Mouse (Mus musculus): Measurements from ENCODE around the gene Itpr1.

The Itpr1 gene

DNA sequence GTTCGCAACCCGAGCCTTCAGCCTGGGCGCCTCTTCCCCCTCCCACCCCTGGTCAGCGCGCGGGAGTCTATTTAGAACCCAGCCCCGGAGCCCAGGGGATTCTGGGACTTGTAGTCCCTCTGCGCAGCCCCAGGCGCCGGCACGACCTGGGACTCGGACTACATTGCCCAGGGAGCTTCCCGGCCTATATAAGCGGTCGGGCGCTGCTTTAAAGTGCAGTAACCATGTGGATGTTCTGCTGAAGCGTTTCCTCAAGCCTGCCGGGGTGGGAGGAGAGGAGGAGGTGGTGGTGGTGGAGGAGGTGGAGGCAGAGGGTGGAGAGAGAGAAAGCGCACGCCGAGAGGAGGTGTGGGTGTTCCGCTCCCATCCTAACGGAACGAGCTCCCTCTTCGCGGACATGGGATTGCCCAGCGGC lies at the start of gene Itpr1:
Itpr1 (plus strand) TSS at position 216 of the 415 bp plus-strand sequence.
- peak; percentile 96 for DNase-seq (ENCODE audit: low read depth, low spot score)

DNA sequence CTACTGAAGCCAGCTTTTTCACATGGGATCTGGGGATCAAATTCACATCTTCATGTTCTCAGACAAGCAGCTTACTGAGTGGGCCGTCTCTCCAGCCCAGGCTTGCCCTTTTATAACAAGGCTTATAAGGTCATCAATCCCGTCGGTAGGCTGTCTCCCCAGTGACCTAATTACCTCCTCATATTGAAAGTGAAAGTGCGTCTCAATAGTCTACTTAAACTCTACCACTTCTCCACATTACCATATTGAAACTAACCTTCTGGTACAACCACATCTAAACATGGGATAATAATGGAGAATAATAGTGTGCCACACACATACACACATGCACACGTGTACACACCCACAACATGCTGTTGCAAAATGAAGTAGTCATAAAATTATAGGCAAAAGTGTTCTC lies 48.0 kb upstream of the Itpr1 start:
- no peak for DNase-seq (ENCODE audit: low read depth, low spot score)

DNA sequence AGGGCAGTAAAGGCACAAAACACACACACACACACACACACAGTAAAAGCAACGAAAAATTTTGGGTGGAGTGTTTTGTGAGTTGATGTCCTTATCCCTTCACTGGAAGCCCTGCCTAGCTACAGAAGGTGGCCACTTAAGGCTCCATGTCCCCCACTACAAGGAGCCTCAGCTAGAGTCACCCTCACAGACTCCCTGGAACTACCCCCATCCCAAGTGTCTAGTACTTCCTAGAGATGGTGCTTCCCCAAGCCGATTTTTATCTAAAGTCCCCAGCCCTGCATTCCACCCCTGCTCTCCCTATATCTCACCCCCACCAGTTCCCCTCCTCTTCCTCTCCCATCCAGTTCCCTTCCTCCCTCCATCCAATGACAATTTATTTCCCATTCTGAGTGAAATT lies 47.3 kb upstream of the Itpr1 start:
- DNase-seq (ENCODE audit: low read depth, low spot score), result no peak

DNA sequence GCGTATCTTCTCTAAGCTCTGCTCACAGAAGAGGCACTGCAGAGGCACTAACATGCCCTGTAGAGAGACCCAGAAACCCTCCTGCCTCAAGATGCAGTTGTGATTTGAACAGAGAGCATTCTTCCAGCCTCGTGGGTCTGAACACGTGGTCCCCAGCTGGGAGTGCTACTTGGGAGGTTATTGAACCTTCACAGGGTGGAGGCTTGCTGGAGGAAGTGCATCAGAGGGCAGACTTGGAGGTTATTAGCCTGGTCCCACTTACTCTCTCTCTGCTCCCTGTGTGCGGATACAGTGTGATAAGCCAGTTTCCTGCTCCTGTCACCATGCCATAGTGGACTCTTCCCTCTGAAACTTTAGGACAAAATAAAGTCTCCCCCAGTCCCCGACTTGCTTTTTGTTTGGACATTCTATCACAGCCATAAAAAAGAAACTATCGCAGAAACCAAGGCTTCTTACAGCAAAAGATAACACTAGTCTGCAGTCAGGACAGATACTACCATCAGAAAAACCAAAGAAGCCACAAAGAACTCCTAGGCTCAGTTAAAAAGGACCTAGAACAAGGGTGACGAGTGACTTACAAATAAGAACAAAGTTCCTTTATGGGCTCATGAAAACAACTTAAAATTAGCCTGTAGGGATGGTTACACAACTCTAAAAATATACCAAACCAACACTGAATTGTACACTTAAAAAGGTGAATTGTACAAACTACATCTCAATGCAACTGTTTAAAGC lies 44.8 kb upstream of the Itpr1 start:
- DNase-seq (ENCODE audit: low read depth, low spot score), result no peak

DNA sequence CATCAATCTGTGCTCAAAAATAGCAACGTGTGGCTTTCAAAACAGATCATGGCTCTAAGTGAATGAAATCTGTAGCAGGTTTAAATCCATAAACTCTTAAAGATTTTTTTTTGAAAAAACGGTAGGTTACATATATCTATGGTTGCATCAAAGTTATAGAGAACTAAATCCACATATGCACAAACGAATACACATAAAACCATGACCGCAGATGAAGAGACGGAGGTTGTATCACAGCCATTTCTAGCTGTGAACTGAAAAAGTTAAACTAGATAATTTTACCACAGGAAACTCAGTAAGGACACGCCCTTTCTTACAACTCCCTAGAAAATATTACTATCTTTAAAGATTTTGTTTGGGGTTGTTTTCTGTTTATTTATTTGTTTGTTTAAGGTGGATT lies 44.2 kb upstream of the Itpr1 start:
- no peak for DNase-seq (ENCODE audit: low read depth, low spot score)

DNA sequence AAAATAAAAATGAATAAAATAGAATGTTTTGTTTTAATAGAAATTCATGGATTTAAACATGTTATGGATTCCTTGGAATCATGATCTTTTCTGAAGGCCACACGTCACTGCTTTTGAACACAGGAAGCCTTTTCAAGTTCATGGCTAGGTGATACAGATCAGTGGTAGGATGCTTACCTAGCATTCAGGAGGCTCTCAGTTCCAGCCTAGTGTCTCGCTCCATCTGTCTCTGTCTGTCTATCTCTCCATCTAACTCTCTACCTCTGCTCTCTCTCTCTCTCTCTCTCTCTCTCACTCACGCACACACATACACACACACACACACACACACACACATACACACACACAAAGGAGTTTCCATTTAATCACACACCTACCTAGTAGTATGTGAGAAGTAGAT lies 43.4 kb upstream of the Itpr1 start:
- DNase-seq (ENCODE audit: low read depth, low spot score), result no peak

DNA sequence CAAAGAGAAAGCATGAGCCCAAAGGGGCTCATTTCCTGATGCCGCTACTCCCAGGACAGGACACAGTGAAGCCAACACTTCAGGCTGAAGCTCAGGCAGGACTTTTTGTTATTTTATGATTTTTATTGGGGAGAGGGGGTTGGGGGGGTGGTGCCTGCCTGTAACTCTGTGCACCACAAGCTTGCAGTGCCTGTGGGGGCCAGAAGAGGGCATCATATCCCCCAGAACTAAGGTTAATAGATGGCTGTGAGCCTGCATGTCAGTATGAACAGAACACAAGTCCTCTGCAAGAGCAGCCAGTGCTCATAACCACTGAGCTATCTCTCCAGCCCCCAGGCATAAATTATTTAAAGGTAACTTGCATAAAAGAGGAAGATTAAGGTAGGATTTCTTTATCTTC lies 40.7 kb upstream of the Itpr1 start:
- no peak for DNase-seq (ENCODE audit: low read depth, low spot score)

DNA sequence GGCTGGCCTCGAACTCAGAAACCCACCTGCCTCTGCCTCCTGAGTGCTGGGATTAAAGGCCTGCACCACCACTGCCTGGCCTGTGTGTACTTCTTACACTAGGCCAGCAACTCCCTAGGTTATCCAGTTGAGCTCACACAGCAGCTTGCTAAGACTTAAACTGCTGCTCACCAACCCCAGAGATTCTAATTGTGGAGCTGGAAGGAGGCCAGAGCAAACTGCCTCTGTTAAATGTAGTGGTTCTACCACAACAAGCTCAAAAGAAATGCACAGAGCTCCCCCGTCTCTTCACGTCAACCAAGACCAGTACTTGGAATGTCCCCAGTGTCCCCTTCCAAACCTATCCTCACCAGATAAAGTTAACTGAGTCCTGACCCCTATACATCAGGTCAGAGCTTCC lies 38.7 kb upstream of the Itpr1 start:
- no peak for DNase-seq (ENCODE audit: low read depth, low spot score)

DNA sequence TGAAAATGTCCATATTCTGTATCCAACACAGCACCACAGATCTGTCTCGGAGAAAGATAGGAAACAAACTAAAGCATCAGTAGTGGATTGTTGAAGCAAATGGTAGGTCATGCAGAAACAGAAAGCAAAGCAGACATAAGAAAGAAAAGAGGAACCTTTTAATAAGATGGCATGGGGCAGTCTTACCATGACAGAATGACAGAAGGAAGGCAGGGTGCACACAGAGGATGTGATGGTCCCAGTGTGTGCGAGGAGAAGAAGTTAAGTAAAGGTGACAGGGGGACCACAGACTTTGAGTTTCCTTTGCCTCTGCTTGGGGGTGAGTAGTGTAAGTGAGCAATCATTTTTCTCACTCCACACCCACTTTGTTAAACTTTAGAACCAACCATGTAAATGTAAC lies 33.8 kb upstream of the Itpr1 start:
- no peak for DNase-seq (ENCODE audit: low read depth, low spot score)

DNA sequence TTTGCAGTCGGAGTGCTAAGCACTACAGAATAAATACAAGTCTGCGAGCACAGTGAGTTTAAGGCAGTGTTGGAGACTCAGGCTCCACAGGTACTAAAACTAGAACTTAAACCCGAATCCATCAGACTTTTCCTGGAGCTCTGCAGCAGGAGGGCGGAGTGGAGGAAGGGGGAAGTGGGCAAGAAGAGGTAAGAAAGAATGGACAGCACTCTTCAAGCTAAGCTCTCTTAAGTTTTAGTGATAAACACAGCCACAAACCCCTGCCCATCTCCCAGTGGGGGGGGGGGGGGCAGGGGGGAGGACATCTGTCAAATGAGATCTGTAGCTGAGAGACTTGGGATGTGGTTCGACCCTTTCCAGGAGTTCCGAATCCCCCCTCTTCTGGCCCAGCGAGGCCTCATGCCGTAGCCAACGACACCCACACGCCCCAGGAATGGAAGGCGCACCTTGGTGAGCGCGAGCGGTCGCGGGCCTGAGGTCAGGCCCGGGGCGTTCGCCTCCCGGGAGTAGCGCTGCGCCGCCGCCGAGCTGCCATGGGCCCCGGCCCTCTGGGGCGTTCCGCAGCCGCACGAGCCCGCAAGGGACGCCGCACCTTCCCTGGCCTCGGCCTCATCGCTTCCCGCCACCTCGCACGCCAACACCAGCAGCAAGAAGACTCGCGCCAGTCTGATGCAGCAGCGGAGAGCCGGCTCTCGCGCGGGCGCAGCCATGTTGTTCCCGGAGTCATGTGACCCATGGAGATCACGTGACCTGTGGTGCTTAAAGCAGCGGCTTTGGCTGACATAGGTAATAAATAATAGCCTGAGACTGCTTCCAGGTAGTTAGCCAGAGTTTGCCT lies 27.8 kb upstream of the Itpr1 start, which contains the start of gene Sumf1:
Sumf1 (minus strand) TSS at position 736 of the 838 bp plus-strand sequence.
- DNase-seq (ENCODE audit: low read depth, low spot score), result peak; percentile 85

DNA sequence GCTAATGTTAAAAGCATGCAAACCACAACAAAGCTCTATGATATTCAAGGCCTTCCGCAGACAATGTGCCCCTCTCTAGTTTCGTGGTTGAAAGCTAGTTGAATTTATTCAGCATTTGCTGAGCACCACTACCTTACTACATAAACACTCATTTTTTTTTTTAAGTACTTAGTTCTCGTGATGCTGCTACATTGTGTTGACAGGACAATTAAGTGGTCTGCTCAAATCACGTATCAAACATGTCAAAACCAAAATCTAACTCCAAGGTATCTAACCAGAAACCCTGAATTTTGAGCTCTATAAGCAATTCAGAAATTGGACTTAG lies 27.2 kb upstream of the Itpr1 start:
- no peak for DNase-seq (ENCODE audit: low read depth, low spot score)

DNA sequence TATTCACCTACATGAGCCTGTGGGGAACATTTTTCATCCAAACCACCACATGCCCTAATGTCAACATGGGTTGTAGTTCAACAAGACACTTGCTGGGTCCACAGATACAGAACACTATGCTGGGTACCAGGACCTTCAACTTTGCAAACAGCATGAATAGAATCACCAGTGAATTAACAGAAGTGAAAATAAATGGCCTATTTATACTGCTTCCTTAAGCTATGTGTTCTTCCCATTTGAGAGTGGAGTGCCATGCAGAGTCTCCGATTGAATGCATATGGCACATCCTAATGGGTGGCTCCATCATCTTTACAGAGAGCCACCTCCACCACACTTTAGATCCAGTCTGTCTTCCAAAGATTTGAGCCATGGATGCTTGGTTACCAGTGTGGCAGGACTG lies 22.2 kb upstream of the Itpr1 start:
- DNase-seq (ENCODE audit: low read depth, low spot score), result no peak

DNA sequence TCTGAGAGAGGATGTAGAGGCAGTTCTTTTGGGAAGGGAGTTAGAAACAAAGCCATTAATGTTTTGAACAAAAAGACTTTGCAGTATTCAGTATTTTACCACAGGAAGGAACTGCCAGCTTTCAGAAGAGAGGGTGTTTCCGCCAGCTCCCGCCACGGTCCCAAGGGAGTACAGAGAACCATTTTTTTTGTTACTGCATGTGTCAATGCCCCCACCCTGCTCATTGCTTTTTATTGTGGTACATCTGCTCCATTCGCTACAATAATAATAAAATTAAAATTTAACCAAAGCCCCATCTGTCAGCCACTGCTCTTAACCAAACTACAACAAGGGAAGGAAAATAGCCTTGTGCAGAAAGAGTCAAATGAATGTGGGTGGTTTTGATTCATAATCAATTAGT lies 20.3 kb upstream of the Itpr1 start:
- DNase-seq (ENCODE audit: low read depth, low spot score), result no peak

DNA sequence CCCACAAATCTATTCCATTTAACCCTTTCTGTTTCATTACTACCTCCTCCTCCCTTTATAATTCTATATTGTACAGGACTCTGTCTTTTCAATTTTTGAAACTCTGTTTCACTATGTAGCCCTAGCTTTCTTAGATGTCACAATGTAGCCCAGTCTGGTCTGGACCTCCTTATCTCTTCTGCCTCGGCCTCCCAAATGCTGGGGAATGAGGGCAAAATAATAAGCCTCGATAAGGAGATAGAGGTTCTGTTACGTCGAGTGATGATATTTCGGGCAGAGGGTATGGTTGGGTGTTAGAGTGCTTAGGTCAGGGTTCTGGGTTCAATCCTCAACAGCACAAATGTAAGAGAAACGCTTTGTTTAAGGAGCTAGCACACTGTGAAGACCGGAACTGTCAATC lies 16.2 kb upstream of the Itpr1 start:
- no peak for DNase-seq (ENCODE audit: low read depth, low spot score)

DNA sequence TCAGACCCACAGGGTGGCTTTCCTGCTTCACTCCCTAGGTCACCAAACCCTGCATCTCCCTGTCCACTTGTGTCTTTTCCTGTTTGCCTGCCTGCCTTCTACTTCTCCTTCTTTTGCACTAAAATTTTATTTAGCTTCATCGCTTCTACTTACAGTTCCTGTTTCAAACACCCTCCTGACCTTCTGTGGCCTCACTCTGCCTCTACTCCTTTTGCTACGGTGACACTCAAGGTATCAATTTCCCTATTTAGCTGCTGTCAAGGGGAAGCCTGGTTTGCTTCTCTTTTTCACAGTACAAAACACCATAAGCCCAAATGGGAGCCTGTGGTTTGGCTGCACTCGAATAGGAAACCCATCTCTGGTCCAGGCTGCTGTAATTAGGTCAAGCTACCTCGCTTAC lies 15.8 kb upstream of the Itpr1 start:
- DNase-seq (ENCODE audit: low read depth, low spot score), result no peak

DNA sequence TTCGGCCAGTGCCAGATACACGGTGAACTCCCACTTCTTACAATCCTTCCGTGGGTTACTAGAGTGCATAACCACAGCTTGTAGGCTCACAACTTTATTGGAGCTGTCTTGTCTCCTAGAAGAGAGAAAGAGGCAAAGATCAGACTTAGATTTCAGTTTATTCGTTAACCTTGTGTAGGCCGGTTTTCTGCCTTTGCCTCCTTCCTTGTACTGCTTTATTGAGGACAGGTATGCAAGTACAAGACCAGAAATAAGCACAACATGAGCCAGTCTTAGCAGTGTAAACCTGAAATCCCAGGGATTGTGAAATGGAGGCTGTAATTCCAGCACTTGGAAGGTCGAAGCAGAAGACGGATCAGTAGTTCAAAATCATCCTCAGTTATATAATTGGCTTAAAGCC lies 14.6 kb upstream of the Itpr1 start:
- DNase-seq (ENCODE audit: low read depth, low spot score), result no peak

DNA sequence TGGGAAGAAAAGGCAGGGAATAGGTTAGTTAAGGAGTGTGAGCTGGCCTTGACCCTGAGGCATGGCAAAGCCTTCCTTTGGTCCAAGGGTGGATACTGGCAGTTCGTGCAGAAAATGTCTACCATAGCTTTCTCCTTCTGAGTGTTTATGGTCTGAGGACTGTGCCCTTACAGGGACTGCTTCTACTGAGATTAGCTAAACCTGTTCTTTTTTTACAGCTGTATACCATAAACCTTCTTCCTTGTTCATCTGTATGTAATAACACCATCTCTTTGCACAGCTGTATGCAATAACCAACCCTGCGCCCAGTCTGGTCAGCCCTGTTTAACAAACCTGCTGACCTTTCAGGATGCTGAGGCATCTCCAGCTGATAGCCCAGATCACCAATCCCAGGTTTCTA lies 8.6 kb upstream of the Itpr1 start:
- DNase-seq (ENCODE audit: low read depth, low spot score), result no peak

DNA sequence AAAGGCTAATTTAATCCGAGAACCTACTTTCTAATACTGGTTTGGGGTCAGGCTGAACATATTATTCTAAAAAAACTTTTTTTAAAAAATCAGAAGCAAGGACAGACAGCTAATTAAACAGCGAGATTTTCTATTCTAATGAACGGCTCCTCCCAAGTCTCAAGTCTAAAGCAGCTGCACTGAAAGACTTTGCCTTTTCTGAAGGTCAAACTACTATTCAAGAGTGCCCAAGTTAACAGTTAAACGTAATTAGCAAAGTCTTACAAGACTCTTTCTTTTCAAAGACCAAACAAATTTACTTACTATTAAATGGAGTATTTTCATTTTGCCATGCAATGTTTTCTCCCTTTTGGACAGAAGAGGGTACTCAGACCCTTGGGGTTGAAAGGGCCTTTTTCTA lies 6.8 kb upstream of the Itpr1 start:
- no peak for DNase-seq (ENCODE audit: low read depth, low spot score)

DNA sequence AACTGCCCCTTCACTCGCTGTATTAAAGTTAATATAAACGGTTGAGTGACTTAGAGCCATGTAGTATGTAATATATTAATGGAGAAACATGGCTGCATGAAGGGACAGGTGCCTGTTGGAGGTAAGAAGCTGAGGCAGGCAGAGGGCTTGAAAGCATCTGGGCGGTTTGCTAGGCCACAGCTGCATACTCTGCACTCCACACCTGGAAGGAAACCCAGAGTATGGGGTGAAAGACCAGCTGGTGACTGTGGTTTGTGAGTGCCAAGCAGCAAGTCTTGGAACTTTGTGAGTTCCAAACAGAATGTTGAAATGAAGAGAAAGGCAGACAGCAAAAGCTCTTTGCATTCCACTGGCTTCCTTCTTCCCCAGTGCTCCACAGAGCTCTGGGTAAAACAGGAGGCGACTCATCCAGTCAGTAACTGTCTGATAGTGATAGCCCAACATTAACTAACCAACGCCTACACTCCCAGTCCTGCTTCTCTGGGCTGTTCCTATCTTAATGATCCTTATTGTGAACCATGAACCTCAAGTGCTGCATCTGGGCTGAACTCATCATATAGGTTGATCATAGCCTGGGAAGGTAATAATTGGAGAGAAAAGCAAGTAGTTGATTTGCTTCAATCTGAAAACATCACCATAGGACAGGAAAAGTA lies 5.9 kb upstream of the Itpr1 start:
- DNase-seq (ENCODE audit: low read depth, low spot score), result no peak

DNA sequence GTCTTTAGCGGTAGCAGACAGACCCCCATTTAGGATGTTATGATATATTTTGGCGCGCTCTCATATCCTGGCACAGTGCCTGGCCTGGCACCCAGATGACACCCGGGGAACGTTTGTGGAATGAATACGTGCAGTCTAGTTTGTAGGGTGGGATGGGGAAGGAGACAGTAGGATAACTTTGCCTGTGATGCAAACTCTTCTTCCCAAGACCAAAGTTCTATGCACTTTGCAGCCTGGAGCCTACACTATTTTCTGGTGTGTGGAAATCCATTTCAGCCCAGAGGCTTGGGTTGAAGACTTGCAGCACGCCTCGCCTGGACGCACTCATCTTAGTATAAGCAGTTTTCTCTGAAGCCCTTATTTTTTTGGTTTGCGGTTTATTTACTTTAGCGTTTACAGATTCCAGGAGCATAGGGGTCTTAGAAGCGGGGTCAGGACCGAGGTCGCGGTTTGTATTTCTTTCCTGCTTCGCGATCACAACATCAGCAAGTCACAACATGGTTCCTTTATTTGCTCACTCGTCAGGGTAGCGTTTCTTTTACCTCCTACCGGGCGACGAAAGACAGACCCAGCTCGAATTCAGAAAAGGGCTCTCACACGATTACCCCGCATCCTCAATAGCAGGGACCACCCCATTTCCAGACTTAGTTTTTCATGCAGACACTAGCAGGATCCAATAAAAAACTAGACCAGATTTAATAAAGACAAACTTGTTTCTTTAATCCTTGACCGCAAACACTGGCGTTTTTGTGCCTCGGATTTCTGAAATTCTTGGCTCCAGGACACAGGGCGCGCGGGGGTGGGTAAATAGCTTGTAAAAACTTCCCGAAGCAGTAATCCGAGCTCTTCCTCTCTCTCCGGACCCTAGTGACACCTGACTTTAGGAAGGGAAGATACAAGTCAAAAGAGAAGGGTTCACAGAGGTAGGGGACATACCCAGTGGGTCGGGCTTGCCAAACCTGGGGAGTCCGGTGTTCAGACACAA lies 708 bp upstream of the Itpr1 start:
- no peak for DNase-seq (ENCODE audit: low read depth, low spot score)

DNA sequence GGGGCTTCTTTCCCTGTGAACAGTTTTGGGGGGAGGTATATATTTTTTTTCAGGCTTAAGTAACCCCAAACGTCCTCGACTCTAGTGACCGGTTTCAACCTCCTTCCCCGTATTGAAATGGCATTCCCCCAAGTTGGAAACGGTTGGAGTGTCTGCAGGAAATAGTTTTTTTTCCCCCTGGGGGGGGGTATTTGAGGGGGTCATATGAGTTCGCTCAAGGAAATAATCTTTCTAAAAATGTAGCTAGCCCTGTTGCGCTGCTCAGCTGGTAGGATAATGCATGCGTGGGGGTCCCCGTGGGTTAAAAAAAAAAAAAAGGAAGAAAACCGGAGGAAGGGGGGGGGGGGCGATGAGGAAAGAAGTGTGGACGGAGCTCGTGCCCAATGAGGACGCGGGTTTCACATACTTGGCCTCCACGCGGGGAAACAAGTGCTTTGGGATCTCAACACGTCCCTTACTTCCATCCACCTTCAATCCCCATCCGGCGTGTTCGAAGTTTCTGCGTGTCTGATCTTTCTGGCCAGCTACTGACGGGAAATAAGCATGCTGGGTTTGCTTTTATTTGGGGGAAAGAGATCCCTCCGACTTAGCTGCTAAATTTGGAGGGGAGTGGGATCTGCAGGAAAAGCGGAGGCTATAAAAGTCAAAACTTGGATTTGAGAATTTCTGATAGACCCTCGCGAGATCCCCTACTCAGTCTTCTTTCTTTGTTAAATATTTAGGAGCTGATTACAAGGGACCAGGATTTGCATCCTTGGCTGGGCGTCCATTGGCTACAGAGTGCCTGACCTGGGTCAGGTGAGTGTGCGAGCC lies 791 bp downstream of the Itpr1 start:
- DNase-seq (ENCODE audit: low read depth, low spot score), result no peak
